Mouse (Mus musculus) small intestine, adult 2 months (tissue): Measurements from ENCODE around the gene Pkmyt1.

Experiments
- CTCF ChIP-seq: fragments of 200-500 bp; IDR thresholded peaks from 2 replicates; pipeline ENCODE4 v1.5.1; 2012; ENCODE audit warnings: low read depth, mild to moderate bottlenecking, control low read depth, inconsistent platforms, low read length, moderate library complexity, mixed read lengths; ENCODE audit not compliant: insufficient replicate concordance, insufficient read length; ENCODE audit errors: extremely low read depth
- POLR2A ChIP-seq: fragments of 200-500 bp; IDR thresholded peaks from 2 replicates; pipeline ENCODE4 v1.6.1; 2012; ENCODE audit warnings: low read depth, mild to moderate bottlenecking, control low read depth, inconsistent platforms, low read length, moderate library complexity

DNA sequence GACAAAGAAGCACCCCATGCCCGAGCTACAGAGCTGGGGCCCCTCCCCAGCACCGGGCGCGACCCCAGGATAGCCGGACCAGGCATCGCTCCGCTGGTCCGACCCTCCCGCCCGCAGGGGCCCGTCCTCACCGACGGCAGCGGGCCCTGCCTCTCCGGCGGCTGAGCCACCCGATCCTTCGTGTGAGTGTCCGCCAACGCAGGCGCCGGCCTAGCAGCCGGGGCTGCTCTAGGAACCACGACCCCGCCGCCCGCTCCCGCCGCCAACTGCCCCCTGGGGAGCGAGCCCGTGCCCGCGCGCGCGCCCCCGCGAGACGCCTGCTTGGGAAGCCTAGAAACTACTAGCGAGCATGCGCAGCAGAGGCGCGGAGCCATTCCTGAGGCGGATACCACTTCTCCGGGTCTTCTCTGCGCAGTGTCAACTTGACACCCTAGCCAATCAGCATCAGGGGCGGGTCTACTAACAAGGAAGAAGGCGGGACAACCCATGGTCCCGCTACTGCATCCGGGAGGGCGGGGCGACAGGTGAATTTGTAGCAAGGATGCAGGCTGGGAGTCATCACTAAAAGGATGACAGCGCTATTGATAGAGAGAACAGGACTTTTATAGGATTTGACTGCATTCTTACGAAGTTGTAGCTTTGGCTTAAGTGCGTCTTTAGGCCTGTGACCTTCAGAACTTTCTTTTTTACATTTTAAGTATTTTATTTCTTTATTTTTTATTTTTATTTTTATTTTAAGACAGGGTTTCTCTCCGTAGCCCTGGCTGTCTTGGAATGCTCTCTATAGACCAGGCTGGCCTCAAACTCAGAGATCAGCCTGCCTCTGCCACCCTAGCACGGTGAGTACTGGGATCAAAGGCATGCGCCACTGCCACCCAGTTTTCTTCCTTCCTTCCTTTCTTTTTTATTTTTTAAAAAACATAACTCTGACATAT is 45.4 kb downstream of the Pkmyt1 start, which contains the start of gene Flywch1:
- no peak for TF ChIP-seq CTCF
- no peak; the same call in none of the 2 replicates for TF ChIP-seq POLR2A
